Mouse (Mus musculus) embryonic facial prominence, embryonic 14.5 days (tissue): ENCODE results near the gene Prr14l. TPM values are rescaled to one million over a fixed set of nuclear protein-coding genes. Genes with fewer than 3 reads are reported as not detected.

Experiments
- ATAC-seq: fragments of 200-750 bp; cut with Nextera tagmentation; 2 replicates; pipeline ENCODE4 v1.8.0; 2017; ENCODE audit warnings: low read depth, moderate number of reproducible peaks, moderate TSS enrichment
- DNase-seq: peaks from one replicate; pipeline ENCODE4 v3.0.0-alpha.2; 2015; ENCODE audit warnings: low spot score
- H3K27ac ChIP-seq: fragments of 300-500 bp; sonication (generic); replicated peaks from 2 replicates; pipeline ENCODE4 v1.5.1; 2014; ENCODE audit warnings: low read depth, mild to moderate bottlenecking, low read length, moderate library complexity
- H3K27me3 ChIP-seq: fragments of 300-500 bp; sonication (generic); replicated peaks from 2 replicates; pipeline ENCODE4 v1.6.1; 2014; ENCODE audit warnings: low read length; ENCODE audit not compliant: control insufficient read depth, insufficient read depth
- H3K36me3 ChIP-seq: fragments of 300-500 bp; sonication (generic); 2 replicates; pipeline ENCODE4 v1.6.1; 2014; ENCODE audit warnings: low read length, mixed read lengths; ENCODE audit not compliant: control insufficient read depth, insufficient read depth
- H3K4me1 ChIP-seq: fragments of 300-500 bp; sonication (generic); 2 replicates; pipeline ENCODE4 v1.6.1; 2014; ENCODE audit warnings: antibody characterized with exemption, low read length; ENCODE audit not compliant: control insufficient read depth, insufficient read depth
- H3K4me2 ChIP-seq: fragments of 300-500 bp; sonication (generic); 2 replicates; pipeline ENCODE4 v1.6.1; 2014; ENCODE audit warnings: low read depth, mild to moderate bottlenecking, low read length, moderate library complexity, mixed read lengths
- H3K4me3 ChIP-seq: fragments of 300-500 bp; sonication (generic); 2 replicates; pipeline ENCODE4 v1.5.1; 2014; ENCODE audit warnings: low read depth, mild to moderate bottlenecking, low read length
- H3K9ac ChIP-seq: fragments of 300-500 bp; sonication (generic); 2 replicates; pipeline ENCODE4 v1.6.1; 2014; ENCODE audit warnings: low read depth, mild to moderate bottlenecking, low read length, moderate library complexity, mixed read lengths
- H3K9me3 ChIP-seq: fragments of 300-500 bp; sonication (generic); 2 replicates; pipeline ENCODE4 v1.6.1; 2016; ENCODE audit warnings: low read length; ENCODE audit not compliant: control insufficient read depth
- WGBS: fragments of 180-500 bp; shearing (Covaris S2); extraction: QIAGEN DNeasy Blood & Tissue Kit; methylation state at CpG from one replicate; pipeline ENCODE4 v1.1.7; 2014; 5-methylcytosine and 5-hydroxymethylcytosine counted together
- polyA plus RNA-seq: library from polyadenylated mRNA; unstranded; fragments of >200 nt; fragmentation: Nextera tagmentation; extraction: Ambion mirVana; gene quantifications from 2 replicates; pipeline ENCODE4 v1.2.1, GENCODE M21; 2014

The Prr14l gene
- 11.6 and 14.0 TPM in 2 replicates for polyA plus RNA-seq

DNA sequence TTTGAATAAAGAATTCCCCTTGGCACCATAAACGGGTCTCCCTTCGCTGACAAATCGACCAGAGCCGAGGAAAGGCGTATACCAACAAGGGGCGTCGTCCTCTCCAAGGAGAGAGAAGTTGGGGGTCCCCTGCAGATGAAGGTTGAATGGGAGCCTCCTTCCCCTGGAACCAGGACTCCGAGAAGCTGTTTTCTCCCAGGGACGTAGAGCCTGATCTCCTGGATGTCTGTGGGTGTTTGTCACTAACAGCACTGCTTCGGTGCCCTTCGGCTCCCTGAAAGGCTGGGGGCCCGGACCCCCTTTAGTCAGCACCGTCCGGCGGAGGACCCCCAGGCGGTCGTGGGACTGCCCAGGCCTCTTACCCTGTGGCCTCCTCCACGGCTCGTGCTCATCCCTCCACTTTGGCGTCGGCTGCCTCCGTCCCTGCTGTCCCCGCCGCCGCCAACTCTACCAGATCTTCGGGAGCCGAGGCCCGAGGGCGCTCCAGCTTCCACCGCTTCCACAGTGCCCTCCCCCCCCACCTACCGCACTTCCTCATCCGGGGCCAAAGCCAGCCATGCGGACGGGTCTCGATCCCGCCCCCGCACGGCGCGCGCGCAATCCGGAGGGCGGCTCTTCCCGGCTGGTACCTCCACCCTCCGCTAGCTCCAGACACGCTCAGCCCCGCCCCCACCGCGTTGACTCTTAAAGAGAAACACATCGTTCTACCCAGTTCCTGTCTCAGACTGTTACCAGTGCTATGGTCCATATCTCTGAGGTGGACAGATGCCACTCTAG lies at the start of gene Prr14l:
Prr14l (minus strand) TSS at position 526 of the 777 bp plus-strand sequence.
- WGBS, result 1% methylated on average over 45 of the region's 51 CpGs
- Histone ChIP-seq H3K4me3 (peak within 1 kb of the TSS; percentile 90), H3K27me3 (no peaks in the 10 kb centered on the region), H3K4me1 (peaks cover 14% of the 10 kb centered on the region), H3K27ac (peak within 1 kb of the TSS; percentile 79), H3K9ac (peak within 1 kb of the TSS; percentile 95), H3K36me3 (peaks cover 12% of the 10 kb centered on the region; the same call in 1 of the 2 replicates), H3K4me2 (peak within 1 kb of the TSS; percentile 88), H3K9me3 (peaks cover 4% of the 10 kb centered on the region; the same call in 1 of the 2 replicates)
- DNase-seq (peak; percentile 96), ATAC-seq (peak; percentile 97)

DNA sequence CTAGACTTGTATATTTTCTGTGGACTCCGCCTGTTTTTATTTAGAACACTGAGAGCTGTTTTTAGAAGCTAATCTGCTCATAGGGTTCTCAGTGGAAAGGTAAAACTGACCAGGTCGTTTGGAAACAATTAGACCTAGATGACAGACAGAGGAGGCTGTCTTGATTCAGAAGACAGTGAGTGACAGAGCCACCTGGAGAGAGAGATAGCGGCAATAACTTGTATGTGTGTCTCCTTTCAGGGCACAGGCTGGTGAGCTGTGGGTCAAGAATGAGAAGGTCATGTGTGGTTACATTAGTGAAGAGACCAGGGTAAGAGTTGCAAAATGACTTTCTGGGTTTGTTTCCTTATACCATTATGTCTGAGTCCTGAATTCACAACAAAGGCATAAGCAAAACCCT lies 32.7 kb upstream of the Prr14l start:
- H3K9me3 ChIP-seq, result no peaks in the 10 kb centered on the region
- H3K9ac ChIP-seq, result no peak overlapping the region
- ATAC-seq, result no peak
- no peak overlapping the region for H3K4me3 ChIP-seq
- H3K27me3 ChIP-seq, result no peaks in the 10 kb centered on the region
- H3K4me2 ChIP-seq, result no peak overlapping the region
- H3K27ac ChIP-seq, result no peak overlapping the region
- no peaks in the 10 kb centered on the region for H3K4me1 ChIP-seq
- H3K36me3 ChIP-seq, result peaks cover 69% of the 10 kb centered on the region
- WGBS, result 61% methylated on average over 3 of the region's 3 CpGs
- DNase-seq, result no peak

DNA sequence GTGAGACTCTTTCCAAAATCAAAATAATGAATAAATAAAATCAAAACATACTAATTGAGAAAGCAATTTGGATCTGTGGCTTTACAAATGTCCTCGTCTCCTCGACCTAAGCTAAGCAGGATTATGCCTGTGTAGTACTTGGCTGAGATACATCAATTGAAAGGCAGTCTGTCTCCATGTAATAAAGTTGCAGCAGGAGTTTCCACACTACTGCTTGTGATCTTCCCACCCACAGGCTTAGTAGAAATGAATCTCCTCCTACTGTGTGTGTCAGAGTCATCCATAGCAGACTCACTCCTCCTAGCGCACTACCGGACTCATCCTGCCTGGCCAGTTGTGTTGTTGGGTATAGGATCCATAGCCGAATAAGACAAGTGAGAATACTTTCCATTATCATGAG lies 18.3 kb upstream of the Prr14l start:
- no peak overlapping the region for H3K9ac ChIP-seq
- peaks cover 69% of the 10 kb centered on the region for H3K36me3 ChIP-seq
- DNase-seq, result no peak
- H3K9me3 ChIP-seq, result no peaks in the 10 kb centered on the region
- H3K4me2 ChIP-seq, result no peak overlapping the region
- no peaks in the 10 kb centered on the region for H3K4me1 ChIP-seq
- no peak for ATAC-seq
- no peak overlapping the region for H3K27ac ChIP-seq
- no peaks in the 10 kb centered on the region for H3K27me3 ChIP-seq
- no peak overlapping the region for H3K4me3 ChIP-seq
- 93% methylated on average over 5 of the region's 5 CpGs for WGBS

DNA sequence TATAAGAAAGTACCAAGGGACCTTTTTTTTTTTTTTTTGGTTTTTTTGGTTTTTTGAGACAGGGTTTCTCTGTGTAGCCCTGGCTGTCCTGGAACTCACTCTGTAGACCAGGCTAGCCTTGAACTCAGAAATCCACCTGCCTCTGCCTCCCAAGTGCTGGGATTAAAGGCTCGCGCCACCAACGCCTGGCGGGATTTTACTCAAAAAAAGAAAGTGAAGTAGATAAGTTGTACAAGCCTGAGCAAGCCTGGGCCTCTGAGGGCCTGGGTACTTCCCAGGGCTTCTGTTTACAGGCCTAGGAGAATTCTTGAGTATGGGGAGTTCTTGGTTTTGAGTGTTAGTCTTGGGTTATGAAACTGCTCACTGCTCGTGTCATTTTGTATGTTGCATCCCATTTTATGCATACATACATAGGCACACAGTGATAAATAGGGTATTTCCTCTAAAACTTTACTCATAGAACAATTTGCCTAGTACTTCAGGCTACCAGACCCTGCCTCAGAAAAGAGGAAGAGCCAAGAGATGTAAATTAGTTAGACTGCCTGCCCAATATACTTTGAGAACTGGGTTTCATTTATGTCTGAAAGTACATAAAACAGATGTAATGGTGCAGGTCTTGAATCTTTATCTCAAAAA lies 15.5 kb upstream of the Prr14l start:
- Histone ChIP-seq H3K4me3 (no peak overlapping the region), H3K9ac (no peak overlapping the region), H3K4me1 (peaks cover 4% of the 10 kb centered on the region), H3K27me3 (no peaks in the 10 kb centered on the region), H3K4me2 (no peak overlapping the region), H3K27ac (no peak overlapping the region), H3K36me3 (peaks cover 58% of the 10 kb centered on the region), H3K9me3 (no peaks in the 10 kb centered on the region)
- 94% methylated on average over 5 of the region's 5 CpGs for WGBS
- no peak for DNase-seq
- no peak for ATAC-seq

DNA sequence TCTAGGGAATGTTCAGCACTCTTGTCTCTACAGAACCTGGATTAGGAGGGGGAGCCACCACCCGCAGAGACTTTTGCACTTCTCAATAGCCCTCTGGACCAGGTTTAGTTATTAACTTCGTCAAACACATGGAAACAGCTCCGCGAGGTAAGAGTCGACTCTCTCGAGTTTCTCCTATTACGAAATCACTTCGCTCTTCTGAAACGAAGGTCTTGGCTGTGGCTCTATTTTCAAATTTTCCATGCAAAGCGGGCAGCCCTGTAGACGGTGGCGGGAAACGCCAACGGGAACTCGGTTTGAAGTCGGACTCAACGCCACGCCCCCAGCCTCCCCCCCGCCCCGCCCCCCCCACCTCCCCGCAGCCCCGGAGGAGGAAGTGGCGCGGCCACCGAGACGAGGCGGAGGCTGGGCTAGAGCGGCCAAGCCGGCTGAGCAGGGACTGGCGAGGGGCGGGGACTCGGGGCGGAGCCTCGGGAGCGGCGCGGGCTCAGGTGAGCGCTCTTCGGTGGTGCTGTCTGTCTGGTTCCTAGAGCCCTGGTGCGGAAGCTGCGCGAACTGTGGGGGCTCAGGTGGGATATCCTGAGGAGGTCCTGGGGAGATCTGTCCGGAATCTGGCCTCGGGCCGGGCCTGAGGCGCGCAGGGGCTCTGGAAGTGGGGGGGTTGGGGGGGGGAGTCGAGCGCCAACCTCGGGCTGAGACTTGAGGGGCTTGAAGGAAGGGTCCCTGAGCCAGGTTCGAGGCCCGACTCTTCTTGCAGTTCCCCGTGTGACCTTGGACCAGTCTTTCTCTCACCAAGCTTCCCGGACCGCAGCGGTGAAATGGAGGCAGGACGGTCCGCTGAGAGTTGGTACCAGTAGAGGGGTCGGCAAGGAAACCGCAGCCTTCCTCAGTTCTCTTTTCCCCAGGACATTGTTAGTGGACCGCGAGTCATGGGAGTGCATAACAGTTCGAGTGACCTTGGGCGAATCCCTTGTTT lies 9.5 kb upstream of the Prr14l start, which contains the start of gene Depdc5:
Depdc5 (plus strand) TSS at position 449 of the 976 bp plus-strand sequence.
- peaks cover 22% of the 10 kb centered on the region for H3K36me3 ChIP-seq
- H3K4me2 ChIP-seq, result peak within 1 kb of the TSS; percentile 78
- WGBS, result under 1% methylated on average over 35 of the region's 64 CpGs
- no peaks in the 10 kb centered on the region for H3K9me3 ChIP-seq
- peak within 1 kb of the TSS; percentile 81 for H3K27ac ChIP-seq
- H3K4me3 ChIP-seq, result peak within 1 kb of the TSS; percentile 80
- peak within 1 kb of the TSS; percentile 84 for H3K9ac ChIP-seq
- no peaks in the 10 kb centered on the region for H3K27me3 ChIP-seq
- peak; percentile 96 for DNase-seq
- peak; percentile 99 for ATAC-seq
- H3K4me1 ChIP-seq, result peaks cover 8% of the 10 kb centered on the region

DNA sequence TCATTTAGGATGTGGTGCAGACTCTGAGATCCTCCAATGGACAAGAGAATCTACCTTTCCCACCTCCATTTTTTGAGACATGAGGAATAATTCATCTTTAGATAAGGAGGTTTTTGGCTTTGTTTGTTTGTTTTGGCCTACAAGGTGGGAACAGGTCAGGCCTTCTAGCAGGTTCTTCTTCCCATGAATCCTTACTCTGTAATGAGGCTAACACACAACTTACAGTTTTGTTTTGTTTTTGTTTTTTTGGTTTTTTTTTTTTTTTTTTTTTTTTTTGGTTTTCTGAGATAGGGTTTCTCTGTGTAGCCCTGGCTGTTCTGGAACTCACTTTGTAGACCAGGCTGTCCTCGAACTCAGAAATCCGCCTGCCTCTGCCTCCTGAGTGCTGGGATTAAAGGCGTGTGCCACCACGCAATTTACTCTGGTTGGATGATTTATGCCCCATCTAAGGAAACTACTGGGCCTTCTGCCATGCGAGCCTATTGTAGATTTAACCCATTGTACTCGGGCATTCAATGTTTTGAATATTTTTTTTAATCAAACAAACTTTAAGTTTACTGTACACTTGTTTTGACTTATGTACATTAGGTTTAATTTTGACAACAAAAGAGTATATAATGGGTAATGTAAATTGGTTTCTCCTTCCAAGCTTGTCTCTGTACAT lies 8.5 kb upstream of the Prr14l start:
- Histone ChIP-seq H3K4me2 (peak overlapping the region; percentile 78), H3K36me3 (peaks cover 16% of the 10 kb centered on the region; the same call in 1 of the 2 replicates), H3K4me3 (peak overlapping the region; percentile 80; the same call in 1 of the 2 replicates), H3K4me1 (peaks cover 8% of the 10 kb centered on the region), H3K9me3 (no peaks in the 10 kb centered on the region), H3K27me3 (no peaks in the 10 kb centered on the region), H3K27ac (peak overlapping the region; percentile 81), H3K9ac (no peak overlapping the region)
- DNase-seq, result no peak
- no peak for ATAC-seq
- WGBS, result 75% methylated on average over 6 of the region's 6 CpGs

GRCm38 (mm10) chr5:32861082-32861481 lies 7.0 kb upstream of the Prr14l start:
- H3K27me3 ChIP-seq, result no peaks in the 10 kb centered on the region
- 87% methylated on average over 1 of the region's 1 CpGs for WGBS
- H3K36me3 ChIP-seq, result peaks cover 2% of the 10 kb centered on the region; the same call in 1 of the 2 replicates
- no peaks in the 10 kb centered on the region for H3K9me3 ChIP-seq
- DNase-seq (no peak), ATAC-seq (no peak)
- H3K4me1 ChIP-seq, result peaks cover 8% of the 10 kb centered on the region
- H3K4me3 ChIP-seq, result no peak overlapping the region
- H3K9ac ChIP-seq, result no peak overlapping the region
- H3K4me2 ChIP-seq, result no peak overlapping the region
- H3K27ac ChIP-seq, result no peak overlapping the region
